ENCODE assay signal across 10 mouse cellular contexts in genomic region chr13:52085110-52085509, GRCm38 (mm10).
DNase-seq lines count a peak whose midpoint lies in the region; ATAC-seq and TF ChIP-seq lines count a peak whose summit lies in the region.
"Had no signal": no experiment of that assay in that cellular context is flagged by ENCODE, and none has a peak within 500 bp of the region (broad histone marks: within the 10 kb centered on the region; RNA-seq: fewer than 3 reads in every experiment).

No protein-coding gene starts in this region.

- WGBS in kidney, adult 2 months, result 50% methylated on average over 3 of the region's 3 CpGs
- 17% methylated on average over 3 of the region's 3 CpGs for WGBS in kidney, embryonic 16.5 days
- WGBS in intestine, embryonic 16.5 days, result 43% methylated on average over 3 of the region's 3 CpGs

- H3K4me3 ChIP-seq in kidney, adult 2 months (ENCODE audit: insufficient read depth, low read depth, low read length), result no peak overlapping the region
- no peak overlapping the region for H3K4me3 ChIP-seq in kidney, embryonic 16.5 days (ENCODE audit: low read length)
- H3K4me3 ChIP-seq in intestine, embryonic 16.5 days (ENCODE audit: low read length), result no peak overlapping the region
- H3K4me3 ChIP-seq: neural tube, embryonic 13.5 days had no signal

- no peak overlapping the region for H3K27ac ChIP-seq in kidney, adult 2 months (ENCODE audit: insufficient read depth, low read depth, low read length)
- H3K27ac ChIP-seq in kidney, embryonic 16.5 days (ENCODE audit: low read length), result no peak overlapping the region
- no peak overlapping the region for H3K27ac ChIP-seq in intestine, embryonic 16.5 days (ENCODE audit: low read length)
- H3K27ac ChIP-seq: liver, embryonic 14.5 days; neural tube, embryonic 13.5 days had no signal

- H3K9ac ChIP-seq in kidney, embryonic 16.5 days (replicated peaks; ENCODE audit: low read length), result no peak overlapping the region
- H3K9ac ChIP-seq in intestine, embryonic 16.5 days (ENCODE audit: low read depth, low read length), result no peak overlapping the region
- H3K9ac ChIP-seq: liver, embryonic 14.5 days; neural tube, embryonic 13.5 days had no signal

- no peaks in the 10 kb centered on the region for H3K9me3 ChIP-seq in kidney, embryonic 16.5 days (ENCODE audit: low read length)
- H3K9me3 ChIP-seq in intestine, embryonic 16.5 days (ENCODE audit: control insufficient read depth, low read length), result no peaks in the 10 kb centered on the region
- H3K9me3 ChIP-seq: neural tube, embryonic 13.5 days had no signal

- no peaks in the 10 kb centered on the region for H3K27me3 ChIP-seq in kidney, adult 2 months (replicated peaks; ENCODE audit: control insufficient read depth, insufficient read depth, low read length)
- no peaks in the 10 kb centered on the region for H3K27me3 ChIP-seq in kidney, embryonic 16.5 days (ENCODE audit: insufficient read depth, low read length)
- no peaks in the 10 kb centered on the region for H3K27me3 ChIP-seq in intestine, embryonic 16.5 days (replicated peaks; ENCODE audit: control insufficient read depth, insufficient read depth, low read length)
- H3K27me3 ChIP-seq: neural tube, embryonic 13.5 days had no signal

- no peaks in the 10 kb centered on the region for H3K36me3 ChIP-seq in kidney, adult 2 months (ENCODE audit: control insufficient read depth, insufficient read depth, low read length)
- H3K36me3 ChIP-seq in kidney, embryonic 16.5 days (ENCODE audit: insufficient read depth, low read length), result no peaks in the 10 kb centered on the region
- no peaks in the 10 kb centered on the region for H3K36me3 ChIP-seq in intestine, embryonic 16.5 days (ENCODE audit: control insufficient read depth, insufficient read depth, low read length)
- H3K36me3 ChIP-seq: neural tube, embryonic 13.5 days had no signal

- no peak for TF ChIP-seq CTCF in kidney, adult 2 months (conservative IDR thresholded peaks at IDR 0.05; ENCODE audit: insufficient read depth, insufficient read length, low read depth, low read length)

- H3K4me2 ChIP-seq in kidney, embryonic 16.5 days (replicated peaks; ENCODE audit: low read depth, low read length), result no peak overlapping the region
- H3K4me2 ChIP-seq in intestine, embryonic 16.5 days (ENCODE audit: low read depth, low read length), result no peak overlapping the region
- H3K4me2 ChIP-seq: neural tube, embryonic 13.5 days had no signal

- H3K4me1 ChIP-seq in kidney, adult 2 months (ENCODE audit: control insufficient read depth, insufficient read depth, low read length), result no peaks in the 10 kb centered on the region
- peaks cover 18% of the 10 kb centered on the region for H3K4me1 ChIP-seq in kidney, embryonic 16.5 days (ENCODE audit: insufficient read depth, low read length)
- no peaks in the 10 kb centered on the region for H3K4me1 ChIP-seq in intestine, embryonic 16.5 days (ENCODE audit: control insufficient read depth, insufficient read depth, low read length)

- TF ChIP-seq POLR2A in kidney, adult 2 months (IDR thresholded peaks at IDR 0.05; ENCODE audit: low read depth, low read length), result no peak

- DNase-seq in kidney, adult 2 months, result peak; percentile 46
- DNase-seq in CD4-positive helper T cell, adult 2 months (ENCODE audit: low read depth, low spot score), result peak; percentile 34
- DNase-seq in urinary bladder, postnatal 25 days (ENCODE audit: low spot score), result no peak

- ATAC-seq in kidney, embryonic 16.5 days (ENCODE audit: low FRiP score, low TSS enrichment), result no peak
- peak; percentile 18 to 73; a peak in 2 of 4 replicates for ATAC-seq in hematopoietic stem cell, adult 5-6 weeks (replicated peaks in 1 of 2; ENCODE audit: insufficient read depth in 1 of 2, low FRiP score in 2 of 2, low TSS enrichment in 1 of 2, low read depth in 1 of 2, poor library complexity in 2 of 2, severe bottlenecking in 2 of 2)
- peak; percentile 85 for ATAC-seq in megakaryocyte, adult 5-6 weeks (ENCODE audit: poor library complexity, severe bottlenecking)
- ATAC-seq in intestine, embryonic 16.5 days, result no peak
- no peak for ATAC-seq in megakaryocyte-erythroid progenitor cell, adult 5-6 weeks (replicated peaks; ENCODE audit: low FRiP score, low TSS enrichment, poor library complexity, severe bottlenecking)

Comparison
In these comparisons a context has a peak if more than half of its experiments do, and no peak if none do; other contexts are left out.
1. ATAC-seq: peak in hematopoietic stem cell, adult 5-6 weeks (2 of 2) and megakaryocyte, adult 5-6 weeks (single experiment); none in kidney, embryonic 16.5 days (single experiment), intestine, embryonic 16.5 days (single experiment) and megakaryocyte-erythroid progenitor cell, adult 5-6 weeks (single experiment).